Mouse (Mus musculus) cerebellum, adult 2 months (tissue): Measurements from ENCODE around the gene Cish.

Source experiments
- CTCF ChIP-seq: fragments of 200-500 bp; IDR thresholded peaks from 2 replicates; pipeline ENCODE4 v1.5.1; 2011; ENCODE audit warnings: low read depth, mild to moderate bottlenecking, control low read depth, low read length, moderate library complexity, borderline replicate concordance; ENCODE audit not compliant: insufficient read depth
- POLR2A ChIP-seq: fragments of 200-500 bp; IDR thresholded peaks from 2 replicates; pipeline ENCODE4 v1.6.1; 2011; ENCODE audit warnings: low read length, control low read depth, borderline replicate concordance; ENCODE audit not compliant: insufficient read depth

DNA sequence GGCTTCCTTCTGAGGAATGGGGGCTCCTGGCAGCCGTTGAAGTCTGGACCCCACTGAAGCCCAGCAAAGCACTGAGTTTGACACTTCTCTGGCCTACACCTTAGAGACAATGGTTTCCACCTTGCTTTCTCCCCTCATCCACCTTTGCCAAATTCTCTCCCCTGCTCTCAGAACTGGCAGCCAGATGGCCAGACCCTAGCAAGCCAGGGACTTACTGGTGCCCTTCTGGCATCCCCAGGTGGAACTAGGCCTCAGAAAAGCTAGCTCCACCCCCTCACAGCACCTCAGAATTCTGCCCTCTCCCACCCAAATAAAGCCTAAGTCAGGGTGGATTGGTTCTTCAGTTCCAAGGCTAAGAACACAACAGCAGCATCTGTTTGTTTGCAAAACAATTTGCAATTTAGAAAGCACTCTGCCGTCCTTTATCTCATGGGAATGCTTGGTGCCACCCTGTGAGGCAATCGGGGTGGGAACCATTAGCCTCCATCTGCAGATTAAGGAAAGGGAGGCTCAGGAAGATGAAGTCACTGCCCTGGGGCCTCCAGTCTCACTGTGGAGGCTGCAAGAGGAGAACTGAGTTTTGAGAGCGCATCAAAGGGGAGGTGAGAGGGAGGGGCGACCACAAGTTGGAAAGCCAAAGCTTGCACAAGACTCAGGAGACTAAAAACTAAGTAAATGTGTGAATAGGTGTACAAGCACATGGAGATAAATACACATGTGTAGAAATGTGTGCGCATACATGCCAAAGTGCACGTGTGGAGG, 24.5 kb upstream of the Cish start:
- no peak for TF ChIP-seq CTCF
- TF ChIP-seq POLR2A = no peak
